Mouse (Mus musculus) heart, embryonic 16.5 days (tissue): ENCODE data around the gene Mcat. TPM values are rescaled to one million over a fixed set of nuclear protein-coding genes. Genes with fewer than 3 reads are reported as not detected.

Experiments used
- ATAC-seq: fragments of 200-750 bp; cut with Nextera tagmentation; replicated peaks from 2 replicates; pipeline ENCODE4 v1.8.0; 2017; ENCODE audit warnings: moderate number of reproducible peaks; ENCODE audit not compliant: insufficient read depth, low FRiP score; ENCODE audit errors: extremely low read depth
- H3K27ac ChIP-seq: fragments of 300-500 bp; sonication (generic); 2 replicates; pipeline ENCODE4 v1.5.1; 2014; ENCODE audit warnings: mild to moderate bottlenecking, low read length, control low read depth, moderate library complexity
- H3K27me3 ChIP-seq: fragments of 300-500 bp; sonication (generic); 2 replicates; pipeline ENCODE4 v1.6.1; 2014; ENCODE audit warnings: low read length, mixed read lengths; ENCODE audit not compliant: control insufficient read depth, insufficient read depth
- H3K36me3 ChIP-seq: fragments of 300-500 bp; sonication (generic); 2 replicates; pipeline ENCODE4 v1.6.1; 2014; ENCODE audit not compliant: control insufficient read depth, insufficient read depth
- H3K4me1 ChIP-seq: fragments of 300-500 bp; sonication (generic); 2 replicates; pipeline ENCODE4 v1.6.1; 2014; ENCODE audit warnings: low read length, mixed read lengths; ENCODE audit not compliant: control insufficient read depth, insufficient read depth
- H3K4me2 ChIP-seq: fragments of 300-500 bp; sonication (generic); 2 replicates; pipeline ENCODE4 v1.6.1; 2014; ENCODE audit warnings: low read depth, mild to moderate bottlenecking, control low read depth, low read length
- H3K4me3 ChIP-seq: fragments of 300-500 bp; sonication (generic); 2 replicates; pipeline ENCODE4 v1.5.1; 2014; ENCODE audit warnings: mild to moderate bottlenecking, control low read depth, low read length
- H3K9ac ChIP-seq: fragments of 300-500 bp; sonication (generic); 2 replicates; pipeline ENCODE4 v1.6.1; 2014; ENCODE audit warnings: low read length, control low read depth
- H3K9me3 ChIP-seq: fragments of 300-500 bp; sonication (generic); replicated peaks from 2 replicates; pipeline ENCODE4 v1.6.1; 2016; ENCODE audit warnings: low read length; ENCODE audit not compliant: control insufficient read depth
- WGBS: fragments of 180-500 bp; shearing (Covaris S2); extraction: QIAGEN DNeasy Blood & Tissue Kit; methylation state at CpG from one replicate; pipeline ENCODE4 v1.1.7; 2014; 5-methylcytosine and 5-hydroxymethylcytosine counted together
- polyA plus RNA-seq: library from polyadenylated mRNA; unstranded; fragments of >200 nt; fragmentation: Nextera tagmentation; extraction: Ambion mirVana; gene quantifications from 2 replicates; pipeline ENCODE4 v1.2.1, GENCODE M21; 2015

The Mcat gene
- polyA plus RNA-seq, 1 experiment from 2014 or later, result 32.9 TPM

DNA sequence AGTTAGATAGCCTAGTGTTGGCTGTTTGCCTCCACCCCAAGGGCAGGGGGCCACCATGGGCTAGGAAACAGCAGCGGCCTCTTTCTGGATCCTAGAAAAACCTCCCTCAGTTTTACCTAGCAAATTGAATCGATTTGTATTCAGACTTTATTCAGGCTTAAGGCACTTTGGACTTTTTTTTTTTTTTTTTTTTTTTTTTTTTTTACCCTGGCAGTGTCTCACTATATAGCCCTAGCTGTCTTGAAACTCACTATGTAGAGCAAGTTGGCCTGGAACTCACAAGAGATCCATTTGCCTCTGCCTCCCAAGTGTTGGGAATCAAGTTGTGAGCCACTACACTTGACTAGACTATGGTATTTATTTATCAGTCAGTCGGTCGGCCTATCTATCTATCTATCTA lies 33.2 kb upstream of the Mcat start:
- Histone ChIP-seq H3K4me1 (peaks cover 17% of the 10 kb centered on the region), H3K9ac (no peak overlapping the region), H3K27me3 (no peaks in the 10 kb centered on the region), H3K27ac (no peak overlapping the region), H3K4me3 (no peak overlapping the region), H3K36me3 (no peaks in the 10 kb centered on the region), H3K4me2 (no peak overlapping the region), H3K9me3 (no peaks in the 10 kb centered on the region)
- no peak for ATAC-seq
- 80% methylated on average over 4 of the region's 4 CpGs for WGBS

DNA sequence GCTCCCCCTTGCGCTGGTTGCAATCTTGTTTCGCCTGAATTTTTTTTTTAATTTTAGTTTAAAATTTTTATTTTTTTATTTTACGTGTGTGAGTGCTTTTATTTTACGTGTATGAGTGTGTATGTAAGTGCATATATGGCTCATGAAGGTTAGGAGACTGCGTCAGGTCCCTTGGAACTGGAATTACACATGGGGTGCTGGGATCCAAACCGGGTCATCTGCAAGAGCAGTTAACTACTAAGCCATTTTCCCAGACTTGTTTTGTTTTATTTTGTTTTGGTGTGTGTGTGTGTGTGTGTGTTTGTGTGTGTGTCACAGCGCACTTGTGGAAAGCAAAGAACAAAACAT lies 31.8 kb upstream of the Mcat start:
- Histone ChIP-seq H3K9me3 (no peaks in the 10 kb centered on the region), H3K9ac (peak overlapping the region; percentile 64), H3K4me2 (peak overlapping the region; percentile 88), H3K27ac (no peak overlapping the region), H3K36me3 (no peaks in the 10 kb centered on the region), H3K4me3 (peak overlapping the region; percentile 76), H3K27me3 (no peaks in the 10 kb centered on the region), H3K4me1 (peaks cover 17% of the 10 kb centered on the region)
- WGBS, result 31% methylated on average over 7 of the region's 7 CpGs
- ATAC-seq, result no peak

DNA sequence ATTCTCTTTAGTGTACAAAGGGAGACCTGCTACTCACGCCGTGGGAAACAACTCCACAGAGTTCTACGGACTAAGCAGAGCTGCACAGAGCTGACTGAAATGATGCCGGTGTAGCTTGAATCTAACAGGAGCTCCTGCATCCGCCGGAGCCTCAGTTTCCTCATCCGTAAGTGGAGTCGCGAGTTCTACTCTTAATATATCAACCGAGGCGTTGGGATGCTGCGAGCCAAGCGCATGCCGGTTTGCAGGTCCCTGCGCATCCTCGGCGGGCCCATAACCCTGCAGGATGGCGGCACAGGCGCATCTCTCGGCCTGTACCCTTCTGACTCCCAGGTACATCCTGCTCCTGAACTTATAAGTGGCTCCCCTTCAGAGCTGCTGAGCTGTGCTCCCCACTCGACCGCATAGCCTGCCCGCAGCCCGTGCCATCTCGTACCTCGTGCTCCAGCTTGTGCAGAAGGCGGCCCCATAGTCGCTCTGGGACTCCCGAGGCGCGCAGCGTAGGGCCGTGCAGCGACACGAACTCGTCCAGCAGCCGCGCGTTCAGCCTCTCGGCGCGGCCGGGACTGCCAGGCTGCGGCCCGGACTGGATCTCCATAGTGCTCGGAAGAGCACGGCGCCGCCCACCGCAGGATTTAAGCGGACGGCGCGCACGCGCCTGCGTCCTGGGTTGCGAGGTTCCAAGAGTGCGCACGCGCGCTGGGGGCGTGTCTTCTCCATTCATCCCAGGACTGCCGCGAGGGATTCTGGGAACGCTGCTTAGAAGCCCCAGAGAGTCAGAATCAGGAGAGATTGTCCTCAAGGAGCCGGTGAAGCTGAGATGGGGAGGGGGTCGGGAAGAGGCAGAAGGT lies 31.2 kb upstream of the Mcat start, which contains the start of gene Ttll12:
Gene Ttll12, minus strand, starts transcription at position 645 of the 851 bp plus-strand sequence.
- Histone ChIP-seq H3K4me2 (peak within 1 kb of the TSS; percentile 88), H3K27ac (peak within 1 kb of the TSS; percentile 66; the same call in 1 of the 2 replicates), H3K36me3 (no peaks in the 10 kb centered on the region), H3K9ac (peak within 1 kb of the TSS; percentile 80), H3K9me3 (no peaks in the 10 kb centered on the region), H3K4me3 (peak within 1 kb of the TSS; percentile 76), H3K4me1 (peaks cover 17% of the 10 kb centered on the region), H3K27me3 (no peaks in the 10 kb centered on the region)
- ATAC-seq, result peak; percentile 92
- under 1% methylated on average over 68 of the region's 68 CpGs for WGBS

DNA sequence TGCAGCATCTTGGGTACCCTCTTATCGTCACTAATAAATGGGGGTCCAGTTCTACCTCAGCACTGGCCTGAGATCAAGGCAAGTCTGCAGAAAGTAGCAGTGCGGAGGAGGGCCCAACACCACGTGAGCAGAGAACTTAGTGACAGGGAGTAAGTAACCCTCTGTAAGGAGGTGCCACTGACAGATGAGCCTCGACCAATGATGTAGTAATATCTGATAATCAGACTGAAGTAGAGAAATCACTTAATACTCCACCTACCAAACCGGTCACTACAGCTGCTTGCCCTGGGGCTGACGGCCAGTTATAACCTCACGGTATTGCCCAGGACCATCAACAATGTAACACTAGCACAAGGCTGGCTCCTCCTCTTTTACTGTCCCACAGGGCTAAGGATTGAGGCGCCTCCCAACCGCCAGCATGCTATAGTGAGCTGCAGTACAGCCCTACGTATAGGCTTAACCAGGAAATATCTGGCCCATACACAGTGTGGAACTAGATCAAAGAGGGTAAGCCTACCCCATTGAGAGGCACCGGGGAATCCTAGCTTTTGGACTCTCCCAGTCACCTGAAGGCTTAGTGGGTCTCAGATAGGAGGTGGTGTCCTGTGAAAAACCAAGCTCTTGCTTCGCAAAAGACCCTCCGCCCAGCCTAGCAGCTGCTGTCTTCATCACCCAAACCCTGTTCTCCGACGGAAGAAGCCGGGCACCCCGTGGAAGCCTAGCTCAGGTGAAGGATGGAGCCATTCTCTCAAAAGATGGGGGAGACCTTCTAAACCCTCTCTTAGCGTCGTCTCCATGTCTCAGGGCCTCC lies 30.3 kb upstream of the Mcat start:
- Histone ChIP-seq H3K4me1 (peaks cover 17% of the 10 kb centered on the region), H3K9me3 (no peaks in the 10 kb centered on the region), H3K9ac (peak overlapping the region; percentile 80), H3K4me3 (peak overlapping the region; percentile 76), H3K27me3 (no peaks in the 10 kb centered on the region), H3K27ac (no peak overlapping the region), H3K36me3 (no peaks in the 10 kb centered on the region), H3K4me2 (peak overlapping the region; percentile 88)
- WGBS, result 16% methylated on average over 19 of the region's 19 CpGs
- ATAC-seq, result 0 out of 2 replicates have a peak, but pooled peaks have one; percentile 19

DNA sequence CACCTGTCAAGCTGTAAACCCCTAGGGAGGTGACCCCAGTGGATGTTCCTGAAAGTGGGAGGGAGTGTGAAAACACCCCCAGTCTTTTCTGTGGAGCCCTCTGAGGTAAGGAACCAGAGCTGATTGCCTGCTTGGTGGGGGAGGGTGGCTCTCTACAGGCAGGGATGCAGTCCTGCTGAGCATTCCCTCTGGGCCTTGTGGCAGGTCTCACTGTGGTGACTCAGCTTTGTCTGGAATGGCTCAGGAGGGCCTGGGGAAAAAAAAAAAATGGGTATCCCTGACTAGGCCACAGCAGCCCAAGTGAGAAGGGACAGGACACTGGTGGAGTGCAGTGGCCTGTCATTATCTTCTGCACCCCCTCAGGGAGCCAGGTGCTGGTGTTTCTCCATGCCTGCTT lies 29.6 kb upstream of the Mcat start:
- ATAC-seq, result no peak
- Histone ChIP-seq H3K36me3 (peaks cover 1% of the 10 kb centered on the region; the same call in 1 of the 2 replicates), H3K4me2 (peak overlapping the region; percentile 88; the same call in 1 of the 2 replicates), H3K9me3 (no peaks in the 10 kb centered on the region), H3K4me3 (no peak overlapping the region), H3K9ac (peak overlapping the region; percentile 80; the same call in 1 of the 2 replicates), H3K27me3 (no peaks in the 10 kb centered on the region), H3K4me1 (peaks cover 17% of the 10 kb centered on the region), H3K27ac (no peak overlapping the region)

DNA sequence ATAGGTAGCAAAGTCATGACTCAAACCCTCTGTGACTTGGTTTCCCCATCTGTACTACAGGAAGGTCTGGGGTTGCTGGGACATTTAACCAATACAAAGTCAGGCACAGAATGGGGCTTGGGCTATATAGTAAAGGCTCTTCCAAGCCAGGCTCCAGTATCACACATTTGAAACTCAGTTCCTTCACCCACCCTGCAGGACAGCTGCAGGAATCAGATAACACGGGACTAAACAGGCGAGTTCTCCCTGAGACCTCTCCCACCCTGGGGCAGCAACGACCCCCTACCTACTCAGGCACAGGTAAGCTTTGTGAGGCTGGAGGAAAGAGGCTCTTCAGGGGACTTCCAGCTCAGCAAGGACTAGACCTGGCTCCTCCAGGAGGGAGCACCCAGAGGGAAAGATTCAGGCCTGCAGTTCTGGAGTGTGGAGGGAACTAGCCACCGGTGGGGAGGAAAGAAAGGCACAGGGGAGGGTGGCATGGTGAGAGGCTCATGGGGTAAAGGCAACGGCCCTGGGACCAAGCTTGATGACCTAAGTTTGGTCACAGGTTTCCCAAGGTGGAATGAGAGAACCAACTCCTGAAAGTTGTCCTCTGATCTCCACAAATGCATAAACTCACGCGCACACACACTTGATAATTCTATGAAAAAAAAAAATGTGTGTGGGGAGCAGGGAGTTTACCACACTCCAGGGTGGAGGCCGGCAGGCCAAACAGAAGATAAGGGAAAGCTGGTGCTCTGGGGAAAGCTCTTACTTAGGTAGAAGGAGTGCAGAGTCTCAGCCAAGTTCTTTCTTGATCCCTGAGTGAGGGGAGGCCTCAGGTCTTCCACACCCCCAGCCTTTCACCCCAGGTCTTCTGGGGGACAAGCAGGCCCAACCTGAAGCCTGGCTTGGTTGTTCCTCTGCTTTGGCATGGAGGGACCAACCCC lies 28.9 kb upstream of the Mcat start:
- WGBS, result 49% methylated on average over 8 of the region's 8 CpGs
- Histone ChIP-seq H3K36me3 (peaks cover 2% of the 10 kb centered on the region; the same call in 1 of the 2 replicates), H3K9ac (peak overlapping the region; percentile 49), H3K27ac (peak overlapping the region; percentile 14; the same call in 1 of the 2 replicates), H3K4me2 (no peak overlapping the region), H3K27me3 (no peaks in the 10 kb centered on the region), H3K9me3 (no peaks in the 10 kb centered on the region), H3K4me3 (no peak overlapping the region), H3K4me1 (peaks cover 17% of the 10 kb centered on the region)
- no peak for ATAC-seq

DNA sequence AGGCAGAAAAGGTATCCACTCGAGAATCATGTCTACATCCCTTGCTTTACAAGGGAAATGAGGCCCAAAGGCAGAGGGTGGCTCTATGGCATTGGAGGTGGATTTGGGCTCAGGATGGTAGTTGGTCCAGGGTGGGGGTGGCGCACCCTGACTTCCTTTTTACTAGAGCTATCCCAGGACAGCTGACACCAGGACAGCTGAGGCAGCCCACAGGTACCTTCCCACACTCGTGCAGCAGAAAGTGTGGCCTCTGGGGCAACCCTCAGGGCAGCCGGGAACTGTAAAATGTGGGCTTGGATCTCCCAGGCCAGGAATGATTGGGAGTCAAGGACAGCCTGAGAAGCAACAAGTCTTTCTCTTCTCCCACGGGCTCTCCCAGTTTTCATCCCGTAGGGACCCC lies 28.2 kb upstream of the Mcat start:
- WGBS, result 79% methylated on average over 6 of the region's 6 CpGs
- no peak for ATAC-seq
- Histone ChIP-seq H3K4me2 (no peak overlapping the region), H3K36me3 (peaks cover 10% of the 10 kb centered on the region), H3K9ac (no peak overlapping the region; the same call in 1 of the 2 replicates), H3K27ac (no peak overlapping the region), H3K4me1 (peaks cover 17% of the 10 kb centered on the region), H3K4me3 (no peak overlapping the region), H3K27me3 (no peaks in the 10 kb centered on the region), H3K9me3 (no peaks in the 10 kb centered on the region; the same call in 1 of the 2 replicates)

DNA sequence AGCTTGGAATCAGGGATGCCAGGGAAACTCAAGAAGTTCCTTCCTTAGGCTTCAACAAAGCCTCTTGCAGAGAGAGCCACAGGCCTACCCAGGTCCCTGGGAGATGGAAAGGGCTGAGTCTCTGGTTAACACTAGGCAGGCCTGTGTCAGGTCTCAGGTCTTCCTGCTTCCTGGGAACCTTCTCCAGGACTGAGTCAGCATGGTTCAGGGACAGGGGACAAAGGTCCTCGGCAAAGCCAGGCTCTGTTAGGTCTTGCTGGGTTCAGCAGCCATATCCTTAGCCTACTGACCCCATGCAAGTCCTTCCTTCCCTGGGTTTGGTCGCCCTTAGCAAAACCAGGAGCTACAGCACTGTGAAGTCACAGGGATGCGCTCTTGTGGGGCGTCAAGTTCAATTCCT lies 27.3 kb upstream of the Mcat start:
- no peak overlapping the region for H3K4me2 ChIP-seq
- WGBS, result 84% methylated on average over 4 of the region's 4 CpGs
- no peaks in the 10 kb centered on the region for H3K27me3 ChIP-seq
- H3K4me3 ChIP-seq, result no peak overlapping the region
- H3K9me3 ChIP-seq, result peaks cover 6% of the 10 kb centered on the region
- ATAC-seq, result no peak
- peaks cover 17% of the 10 kb centered on the region for H3K4me1 ChIP-seq
- H3K27ac ChIP-seq, result no peak overlapping the region
- no peak overlapping the region for H3K9ac ChIP-seq
- peaks cover 19% of the 10 kb centered on the region for H3K36me3 ChIP-seq
